Mouse (Mus musculus) olfactory bulb, adult 2 months (tissue): ENCODE data around the gene Sirpa. TPM values are rescaled to one million over a fixed set of nuclear protein-coding genes. Genes with fewer than 3 reads are reported as not detected.
A peak's percentile ranks its signal among the peaks of the same experiment; 100 is the strongest.

Experiments
- H3K27ac ChIP-seq: fragments of 200-500 bp; 2 replicates; pipeline ENCODE4 v1.5.1; 2012; ENCODE audit warnings: low read depth, low read length; ENCODE audit not compliant: insufficient read depth
- H3K4me1 ChIP-seq: fragments of 200-500 bp; 2 replicates; pipeline ENCODE4 v1.6.1; 2012; ENCODE audit warnings: low read length; ENCODE audit not compliant: control insufficient read depth, insufficient read depth
- H3K4me3 ChIP-seq: fragments of 200-500 bp; 2 replicates; pipeline ENCODE4 v1.5.1; 2012; ENCODE audit warnings: mild to moderate bottlenecking, low read depth, low read length, moderate library complexity; ENCODE audit not compliant: insufficient read depth
- CTCF ChIP-seq: fragments of 200-500 bp; IDR thresholded peaks from 2 replicates; pipeline ENCODE4 v1.5.1; 2012; ENCODE audit warnings: low read depth, mild to moderate bottlenecking, low read length, moderate library complexity; ENCODE audit not compliant: insufficient read depth
- POLR2A ChIP-seq: fragments of 200-500 bp; IDR thresholded peaks from 2 replicates; pipeline ENCODE4 v1.6.1; 2012; ENCODE audit warnings: mild to moderate bottlenecking, low read depth, low read length, moderate library complexity; ENCODE audit not compliant: insufficient read depth
- WGBS: fragments of 180-500 bp; shearing (Covaris S2); methylation state at CpG from one replicate; pipeline ENCODE4 v1.1.7; 2018; 5-methylcytosine and 5-hydroxymethylcytosine counted together
- polyA plus RNA-seq: library from polyadenylated mRNA; stranded (reverse); fragments of >200 nt; gene quantifications from 2 replicates; pipeline ENCODE4 v1.2.4, GENCODE M21; 2012; ENCODE audit warnings: low replicate concordance; ENCODE audit not compliant: missing spikeins, insufficient read depth, insufficient read length

Sirpa gene
- polyA plus RNA-seq, 1 experiment: not detected

GRCm38 (mm10) chr2:129599231-129600084, 6.8 kb downstream of the Sirpa start:
- Histone ChIP-seq H3K4me1 (peaks cover 69% of the 10 kb centered on the region), H3K27ac (no peak overlapping the region), H3K4me3 (peak overlapping the region; percentile 7; the same call in 1 of the 2 replicates)
- WGBS: 34% methylated on average over 8 of the region's 8 CpGs
- TF ChIP-seq POLR2A (no peak), CTCF (no peak)

- H3K4me3 ChIP-seq: no peak overlapping the region
- 97% methylated on average over 1 of the region's 1 CpGs for WGBS
- 0 out of 2 replicates have a peak overlapping the region, but pooled peaks have one; percentile 12 for H3K27ac ChIP-seq
- no peak for TF ChIP-seq CTCF
- peaks cover 64% of the 10 kb centered on the region for H3K4me1 ChIP-seq
Observed at GRCm38 (mm10) chr2:129601059-129601650, 8.5 kb downstream of the Sirpa start.

GRCm38 (mm10) chr2:129601894-129602663, 9.4 kb downstream of the Sirpa start:
- 61% methylated on average over 10 of the region's 10 CpGs for WGBS
- Histone ChIP-seq H3K4me3 (no peak overlapping the region), H3K27ac (0 out of 2 replicates have a peak overlapping the region, but pooled peaks have one; percentile 12), H3K4me1 (peaks cover 66% of the 10 kb centered on the region)
- no peak for TF ChIP-seq POLR2A
- no peak for TF ChIP-seq CTCF

GRCm38 (mm10) chr2:129602856-129603255, 10.2 kb downstream of the Sirpa start:
- Histone ChIP-seq H3K4me3 (no peak overlapping the region), H3K27ac (no peak overlapping the region), H3K4me1 (peaks cover 70% of the 10 kb centered on the region)
- WGBS: 80% methylated on average over 7 of the region's 7 CpGs
- TF ChIP-seq POLR2A (no peak), CTCF (no peak)

- Histone ChIP-seq H3K4me3 (no peak overlapping the region), H3K27ac (no peak overlapping the region), H3K4me1 (peaks cover 66% of the 10 kb centered on the region)
- TF ChIP-seq POLR2A (no peak), CTCF (no peak)
- 95% methylated on average over 1 of the region's 1 CpGs for WGBS
Observed at GRCm38 (mm10) chr2:129603536-129603935, 10.9 kb downstream of the Sirpa start.

- WGBS: 17% methylated on average over 6 of the region's 6 CpGs
- Histone ChIP-seq H3K4me1 (peaks cover 61% of the 10 kb centered on the region), H3K27ac (no peak overlapping the region), H3K4me3 (no peak overlapping the region)
- TF ChIP-seq POLR2A (no peak), CTCF (no peak)
Observed at GRCm38 (mm10) chr2:129604032-129604431, 11.4 kb downstream of the Sirpa start.

GRCm38 (mm10) chr2:129605816-129606215, 13.2 kb downstream of the Sirpa start:
- no peak for TF ChIP-seq CTCF
- TF ChIP-seq POLR2A: no peak
- H3K4me1 ChIP-seq: peaks cover 50% of the 10 kb centered on the region
- peak overlapping the region; percentile 85 for H3K27ac ChIP-seq
- H3K4me3 ChIP-seq: no peak overlapping the region
- 37% methylated on average over 3 of the region's 3 CpGs for WGBS

GRCm38 (mm10) chr2:129606269-129606668, 13.6 kb downstream of the Sirpa start:
- 5% methylated on average over 8 of the region's 8 CpGs for WGBS
- Histone ChIP-seq H3K27ac (peak overlapping the region; percentile 81), H3K4me3 (no peak overlapping the region)

More at GRCm38 (mm10) chr2:129606269-129606668, 13.6 kb downstream of the Sirpa start:
- TF ChIP-seq CTCF (no peak), POLR2A (no peak)
- peaks cover 45% of the 10 kb centered on the region for H3K4me1 ChIP-seq
